Mouse (Mus musculus): ENCODE results near the gene Lrrc55.

The Lrrc55 gene

DNA sequence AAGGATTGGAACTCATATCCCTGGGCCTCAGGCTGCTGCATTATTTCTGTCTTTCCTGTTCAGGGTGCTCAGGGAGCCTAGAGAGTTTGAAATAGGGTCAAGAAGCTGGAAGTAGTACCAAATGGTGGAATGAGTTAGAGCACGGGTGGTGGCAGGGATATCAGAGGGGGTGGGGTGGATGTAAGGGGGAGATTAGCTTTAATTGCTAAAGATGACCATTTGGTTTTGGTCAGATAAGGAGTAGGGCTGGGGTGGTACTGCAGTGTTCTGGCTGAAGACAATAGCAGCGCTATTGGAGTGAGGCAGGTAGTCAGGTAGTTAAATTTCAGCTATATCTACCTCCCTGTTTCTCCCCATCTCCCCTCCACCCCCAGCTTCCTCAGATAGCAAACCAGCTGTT is 65.8 kb downstream of the Lrrc55 start:
- DNase-seq (ENCODE audit: low read depth), result no peak

- DNase-seq (ENCODE audit: low read depth), result no peak
Measured at GRCm38 (mm10) chr2:85129496-85129971, 67.5 kb downstream of the Lrrc55 start.

DNA sequence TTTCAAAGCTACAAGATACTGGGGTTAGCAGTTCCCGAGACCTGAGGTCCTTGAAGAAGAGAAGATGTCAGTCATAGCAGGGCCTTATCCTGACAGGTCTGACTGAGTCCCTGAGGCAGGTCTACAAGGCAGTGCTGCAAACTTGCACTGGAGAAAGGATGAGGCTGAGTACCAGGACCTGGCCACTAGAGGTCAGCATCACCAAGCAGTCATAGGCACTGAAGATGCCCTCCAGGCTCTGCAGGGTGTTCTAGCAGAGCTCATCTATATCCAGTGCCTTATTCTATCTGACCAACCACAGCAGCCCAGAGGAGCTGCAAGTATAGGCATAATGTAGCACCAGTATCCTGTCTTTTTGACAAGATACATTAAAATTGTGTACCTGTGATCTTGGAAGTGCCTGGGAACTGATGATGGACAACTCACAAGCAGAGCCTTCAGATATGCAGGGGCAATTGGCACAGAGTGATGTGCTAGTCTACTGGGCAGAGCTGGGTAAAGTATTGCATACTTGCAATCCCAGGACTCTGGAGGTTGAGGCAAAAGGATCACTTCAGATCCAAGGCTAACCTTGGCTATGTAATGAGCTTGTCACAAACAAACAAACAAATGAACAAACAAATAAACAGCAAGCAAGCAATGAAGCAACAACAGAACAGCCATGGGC is 73.0 kb downstream of the Lrrc55 start:
- DNase-seq (ENCODE audit: low read depth), result no peak

- no peak for DNase-seq (ENCODE audit: low read depth)
Measured at GRCm38 (mm10) chr2:85123187-85123868, 73.7 kb downstream of the Lrrc55 start.
